Mouse (Mus musculus) layer of hippocampus, postnatal 14 days (tissue): ENCODE measurements at regions not wholly inside any gene's neighbourhood (a gene's known extent, or its start where the extent isn't known, plus 50 kb on each side); places are given as distances from the start of the nearest gene placed in this dataset.
A peak's percentile ranks its signal among the peaks of the same experiment; 100 is the strongest.

Experiments
- DNase-seq, 2 experiments: peaks; one replicate each; pipeline ENCODE4 v3.0.0; 2021 to 2022; ENCODE audit warnings: low spot score in 2 of 2, mixed read lengths in 1 of 2

DNA sequence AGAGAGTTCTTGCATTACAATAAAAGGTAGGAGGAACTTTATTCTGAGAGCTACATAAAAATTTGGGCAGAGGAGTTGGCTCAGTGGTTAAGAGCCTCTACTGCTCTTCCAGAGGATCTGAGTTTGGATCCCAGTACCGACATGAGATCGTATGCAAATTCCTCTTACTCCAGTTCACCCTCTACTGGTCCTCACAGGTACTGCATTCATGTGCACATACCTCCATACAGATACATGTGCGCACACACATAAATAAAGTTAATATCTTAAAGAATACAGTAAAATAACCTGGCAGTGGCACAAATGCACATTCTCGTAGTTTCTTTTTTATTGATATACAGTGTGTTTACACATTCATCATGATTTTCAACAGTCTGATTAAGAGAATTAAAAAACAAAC is 232.4 kb downstream of the Vps13c start:
- no peak for DNase-seq

DNA sequence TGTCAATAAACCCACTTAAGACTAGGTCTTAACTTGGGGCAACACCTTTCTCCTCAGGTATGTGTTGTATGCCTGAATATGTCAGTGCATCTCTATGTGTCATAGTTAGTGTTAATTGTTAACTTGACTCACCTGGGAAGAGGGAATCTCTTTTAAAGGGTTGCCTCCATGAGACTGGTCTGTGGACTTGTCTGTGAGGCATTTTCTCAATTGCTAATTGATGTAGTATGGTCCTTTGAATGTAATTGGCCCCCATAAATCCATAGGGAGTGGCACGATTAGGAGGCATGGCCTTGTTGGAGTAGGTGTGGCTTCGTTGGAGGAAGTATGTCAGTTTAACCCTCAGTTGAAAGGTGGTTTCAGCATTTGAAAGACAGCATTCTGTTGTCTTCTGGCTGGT is 237.1 kb downstream of the Vps13c start:
- no peak for DNase-seq

DNA sequence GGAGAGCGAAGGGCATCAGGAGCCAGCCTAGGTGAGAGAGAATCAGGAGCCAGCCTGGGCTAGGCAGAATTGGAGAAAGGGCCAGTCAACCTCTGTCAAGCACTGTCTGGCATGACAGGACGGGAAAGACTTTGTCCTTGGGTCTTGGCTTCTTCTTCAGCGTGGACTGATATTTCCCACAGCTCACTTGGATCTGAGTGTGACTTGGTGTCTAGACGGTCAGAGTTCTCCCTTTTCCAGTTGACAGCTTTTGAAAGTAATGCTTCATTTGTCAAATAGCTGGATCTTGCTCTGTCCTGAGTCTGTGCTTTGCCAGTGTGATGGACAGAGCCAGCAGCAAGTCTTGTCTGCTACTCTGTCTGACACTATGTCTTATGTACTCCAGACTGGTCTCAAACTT is 243.1 kb downstream of the Vps13c start:
- no peak for DNase-seq

DNA sequence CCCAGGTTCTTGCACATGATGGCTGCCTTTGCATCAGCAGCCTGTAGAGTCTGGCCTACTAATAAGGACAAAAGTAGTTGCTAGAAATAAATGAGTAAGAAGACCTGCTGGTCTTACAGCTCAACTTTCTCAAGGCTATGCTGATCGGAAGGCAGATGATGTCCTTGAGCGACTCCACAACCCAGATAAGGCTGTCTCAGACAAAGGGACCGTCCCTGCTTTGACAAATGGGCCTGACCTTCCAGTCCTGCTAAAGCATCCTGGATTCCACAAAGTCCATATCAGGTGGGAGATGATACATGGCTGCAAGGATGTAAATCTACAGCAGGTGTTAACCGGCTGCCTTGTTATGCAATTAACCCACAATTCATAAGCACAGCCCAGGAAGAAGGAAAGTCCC is 244.8 kb downstream of the Vps13c start:
- no peak for DNase-seq

DNA sequence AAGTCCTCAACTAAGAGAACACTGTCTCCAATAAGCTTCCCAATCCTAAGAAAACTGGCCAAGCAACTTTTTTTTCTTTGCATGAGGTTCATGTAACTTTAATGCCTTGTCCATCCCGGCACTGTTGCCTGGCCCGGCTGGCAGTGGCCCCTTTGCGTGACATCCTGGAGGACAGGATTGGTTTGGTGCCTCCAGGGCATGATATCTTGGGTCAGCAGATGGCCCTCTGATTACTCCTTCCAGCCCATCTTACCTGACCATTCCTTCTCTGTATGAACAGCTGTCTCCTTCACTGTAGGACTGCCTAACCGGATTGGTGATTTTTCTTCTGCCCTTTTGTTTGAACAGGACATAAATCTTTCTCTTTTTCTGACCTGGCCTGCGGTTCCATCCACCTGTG is 254.4 kb downstream of the Vps13c start:
- no peak for DNase-seq

DNA sequence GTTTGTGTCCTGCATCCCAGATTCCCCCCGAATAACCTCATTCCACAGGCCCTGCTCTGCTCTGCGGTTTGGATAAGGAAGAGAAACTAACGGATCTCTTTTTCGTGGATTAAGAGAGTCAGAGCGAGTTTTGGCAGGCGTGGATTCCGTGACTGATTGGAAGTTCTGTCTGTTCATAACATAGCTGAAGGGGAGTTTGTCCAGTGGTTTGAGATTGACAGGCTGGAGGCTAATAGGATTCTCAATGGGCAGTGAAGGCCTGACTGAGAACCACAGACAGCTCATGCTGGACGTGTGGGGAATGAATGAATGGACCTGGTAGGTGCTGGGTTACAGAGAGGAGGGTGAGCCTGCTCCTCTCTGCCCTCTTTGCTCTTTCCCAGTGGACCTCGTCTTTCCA is 269.6 kb downstream of the Vps13c start:
- no peak for DNase-seq

DNA sequence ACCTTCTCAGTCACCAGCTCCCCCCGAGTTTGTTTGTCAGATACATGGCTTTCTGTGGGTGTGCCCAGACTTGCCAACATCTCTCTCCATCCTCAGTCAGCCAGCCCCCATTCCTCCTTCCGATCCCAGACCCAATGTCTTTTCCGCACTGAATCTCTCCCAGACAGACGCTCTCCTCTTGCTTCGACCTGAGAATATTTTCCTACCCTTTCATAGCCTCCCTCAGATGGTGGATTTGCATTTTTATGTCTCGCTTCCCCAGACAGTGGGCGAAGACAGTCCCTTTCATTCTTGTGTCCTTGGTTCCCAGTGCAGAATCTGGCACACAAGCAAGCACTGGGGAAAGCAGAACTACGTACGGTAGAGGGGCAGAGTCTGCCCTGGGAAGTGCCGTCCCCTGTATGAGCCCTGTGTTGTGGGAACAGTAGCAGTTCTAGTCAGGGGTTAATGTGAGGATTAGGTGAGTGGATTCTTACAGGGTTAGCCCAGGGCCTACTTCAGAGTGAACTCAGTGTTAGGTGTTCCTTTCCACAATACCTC is 275.0 kb downstream of the Vps13c start:
- DNase-seq, result no peak

DNA sequence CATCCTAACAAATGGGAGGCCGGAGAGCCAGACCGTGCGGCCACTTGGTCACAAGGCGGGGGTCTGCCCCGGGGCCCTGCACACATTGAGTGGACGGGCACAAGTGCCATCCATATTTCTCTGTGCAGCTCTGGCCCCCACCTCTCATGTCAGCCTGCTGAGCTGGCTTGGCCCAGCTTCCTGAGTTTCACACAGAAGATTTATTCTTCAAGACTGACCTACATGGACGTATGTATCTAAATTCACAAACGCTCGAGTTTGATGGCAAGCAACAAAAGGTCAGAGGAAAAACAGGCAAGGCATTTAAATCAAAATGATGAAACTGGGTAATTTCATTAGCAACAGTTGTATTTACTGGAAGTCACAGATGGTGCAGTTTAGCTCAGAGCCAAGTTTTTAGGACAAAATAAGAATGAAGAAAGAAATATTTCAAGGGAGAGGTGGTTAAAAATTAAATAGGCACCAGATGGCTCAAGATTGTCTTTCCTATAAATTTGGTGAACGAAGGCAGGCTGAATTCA is 276.1 kb downstream of the Vps13c start:
- DNase-seq, result peak in 1 of 2 experiments; percentile 50

DNA sequence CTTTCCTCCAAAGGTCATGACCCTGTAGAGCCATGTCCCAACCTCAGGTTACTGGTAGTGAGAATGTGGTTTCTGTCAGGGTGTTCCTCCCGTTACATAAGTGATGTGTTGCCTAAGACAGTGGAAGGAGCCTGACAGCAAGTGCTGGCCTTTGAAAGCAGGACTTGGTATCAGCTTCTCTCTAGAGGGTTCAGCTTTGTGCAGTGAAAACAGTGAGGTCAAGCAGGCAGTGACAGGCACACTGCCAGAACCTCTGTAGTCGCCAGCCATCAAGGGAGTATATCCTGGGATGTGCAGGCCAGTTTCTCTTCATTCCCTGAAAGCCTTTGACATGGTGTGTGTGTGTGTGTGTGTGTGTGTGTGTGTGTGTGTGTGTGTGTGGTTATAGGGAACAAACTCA is 278.1 kb downstream of the Vps13c start:
- no peak for DNase-seq

DNA sequence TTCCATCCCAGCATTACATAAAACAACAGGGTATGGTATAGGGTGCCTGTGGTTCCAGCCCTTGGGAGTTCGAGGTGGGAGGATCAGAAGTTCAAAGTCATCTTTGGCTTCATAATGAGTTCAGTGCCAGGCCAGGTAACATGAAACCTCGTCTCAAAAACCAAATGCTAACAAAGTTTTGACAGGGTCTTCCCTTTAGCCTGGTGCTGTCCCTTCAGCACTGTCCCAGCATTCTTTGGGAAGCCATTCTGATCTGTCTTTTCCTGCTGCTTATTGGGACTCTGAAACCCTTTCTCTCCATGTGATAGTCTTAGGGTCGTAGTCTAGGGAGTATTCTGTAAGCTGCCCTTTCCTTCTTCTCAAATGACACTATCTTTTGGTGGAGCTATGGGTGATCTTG is 282.1 kb downstream of the Vps13c start:
- no peak for DNase-seq

DNA sequence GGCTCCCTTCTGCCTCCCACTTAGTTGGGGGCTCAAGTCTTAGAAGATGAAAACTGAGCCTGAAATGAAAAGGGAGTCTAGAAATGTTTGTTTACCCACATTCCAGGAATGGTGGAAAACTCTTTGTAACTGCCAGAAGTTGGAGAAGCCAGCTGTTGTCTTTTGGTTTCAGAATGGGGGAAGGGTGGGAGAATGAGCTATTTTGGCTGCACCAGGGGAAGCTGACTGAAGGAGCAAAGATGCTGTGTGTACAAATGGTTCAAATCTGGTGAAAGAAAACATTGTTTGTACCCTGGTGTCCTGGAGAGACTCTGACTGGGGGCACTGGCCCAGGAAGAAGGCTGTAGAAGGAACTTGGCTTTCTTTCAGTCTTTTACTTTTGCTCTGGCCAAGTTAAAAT is 291.1 kb downstream of the Vps13c start:
- DNase-seq, result peak; percentile 7 to 78

DNA sequence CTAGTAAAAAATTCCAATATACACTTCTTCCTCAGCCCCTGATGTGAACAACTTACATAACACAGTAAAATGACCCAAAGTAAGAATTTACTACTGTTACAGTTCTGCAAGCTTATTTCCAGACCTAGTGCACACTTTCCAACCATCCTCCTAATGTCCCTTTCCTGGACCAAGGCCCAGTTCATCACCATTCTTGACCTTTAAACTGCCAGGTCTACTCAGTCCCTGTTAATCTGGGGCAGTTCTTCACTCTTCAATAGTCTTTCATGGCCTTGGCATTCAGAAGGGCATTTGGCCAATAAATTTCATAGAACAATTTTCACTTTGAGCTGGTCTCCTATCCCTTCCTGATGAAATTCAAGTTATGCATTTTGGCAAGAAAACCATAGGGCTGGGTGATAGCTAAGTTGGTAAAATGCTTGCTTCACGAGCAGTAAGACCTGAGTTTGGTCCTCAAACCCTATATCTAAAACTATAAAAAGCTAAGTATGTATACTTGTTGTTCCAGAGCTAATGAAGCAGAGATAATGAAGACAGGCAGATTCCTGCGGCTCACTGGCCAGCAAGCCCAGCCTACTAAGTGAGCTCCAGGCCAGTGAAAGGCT is 295.4 kb downstream of the Vps13c start:
- DNase-seq, result no peak

DNA sequence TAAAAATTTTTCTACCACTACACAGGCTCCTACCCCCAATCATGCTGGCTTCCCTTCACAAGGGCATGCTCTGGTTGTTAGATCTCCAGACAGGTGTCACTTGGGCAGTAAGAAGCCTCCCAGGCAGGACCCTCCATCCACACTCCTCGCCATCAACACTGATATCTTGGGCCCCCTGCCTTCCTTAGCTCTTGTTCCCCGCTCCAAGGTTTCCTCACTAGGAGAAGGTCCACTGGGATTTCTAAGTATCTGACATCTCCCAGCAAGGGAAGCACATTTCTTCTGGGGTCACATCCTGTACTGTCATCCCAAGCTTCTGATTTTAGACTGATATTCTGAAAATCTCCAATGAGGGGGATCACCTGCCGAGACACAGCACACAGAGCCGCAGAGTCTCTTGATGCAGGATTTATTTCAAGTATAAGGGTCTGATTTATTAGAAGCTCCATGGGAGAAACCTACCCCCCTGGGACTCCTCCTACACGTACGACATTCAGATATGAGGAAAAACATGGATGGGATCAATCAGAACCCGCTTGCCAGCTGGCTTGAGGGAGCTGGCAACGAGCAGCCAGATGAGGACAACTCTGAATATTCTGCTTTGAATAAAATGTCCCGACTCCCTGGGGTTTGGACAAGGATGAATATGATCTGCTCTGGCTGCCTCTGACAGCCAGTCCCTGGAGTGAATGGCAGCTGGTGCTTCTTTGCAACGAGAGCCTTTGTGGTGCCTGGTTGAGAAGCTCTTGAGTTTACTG is 322.8 kb downstream of the Vps13c start:
- peak; percentile 11 to 42 for DNase-seq

DNA sequence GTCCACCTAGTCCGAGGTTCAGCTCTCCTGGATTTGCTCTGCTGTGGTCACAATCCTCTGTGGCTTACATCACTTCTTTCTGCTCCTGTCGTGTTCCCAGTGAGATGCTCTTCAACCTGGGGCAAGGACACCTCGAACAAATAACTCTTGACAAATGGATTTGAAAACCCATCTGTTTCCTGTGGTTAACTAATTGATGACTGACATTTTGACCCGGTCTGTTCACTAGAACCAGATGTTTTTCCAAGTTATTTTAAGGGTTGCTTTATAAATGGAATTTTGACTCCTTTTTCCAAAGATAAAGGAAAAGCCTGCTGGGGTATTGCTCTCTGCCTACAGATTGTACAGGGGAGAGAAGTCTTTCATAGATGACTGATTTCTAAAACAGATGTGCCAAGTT is 326.4 kb downstream of the Vps13c start:
- DNase-seq, result no peak

DNA sequence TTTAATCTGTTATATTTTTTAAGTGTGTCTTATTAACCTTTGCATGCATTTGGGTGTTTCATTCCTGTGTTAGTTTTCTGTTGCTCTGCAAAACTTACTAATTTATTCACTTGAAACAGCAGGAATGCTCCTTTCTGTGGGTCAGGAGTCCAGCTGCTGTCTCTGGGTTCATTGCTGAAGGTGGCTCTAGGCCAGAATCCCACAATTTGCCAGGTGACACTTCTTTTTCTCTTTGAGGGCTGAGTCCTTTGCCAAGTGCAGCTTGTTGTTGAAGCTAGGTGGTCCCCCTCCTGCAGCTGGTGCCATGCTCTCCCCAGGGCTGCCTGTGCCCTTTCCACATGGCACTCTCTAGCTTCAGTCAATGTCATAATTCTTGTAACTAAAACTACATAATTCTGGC is 348.7 kb downstream of the Vps13c start:
- no peak for DNase-seq

DNA sequence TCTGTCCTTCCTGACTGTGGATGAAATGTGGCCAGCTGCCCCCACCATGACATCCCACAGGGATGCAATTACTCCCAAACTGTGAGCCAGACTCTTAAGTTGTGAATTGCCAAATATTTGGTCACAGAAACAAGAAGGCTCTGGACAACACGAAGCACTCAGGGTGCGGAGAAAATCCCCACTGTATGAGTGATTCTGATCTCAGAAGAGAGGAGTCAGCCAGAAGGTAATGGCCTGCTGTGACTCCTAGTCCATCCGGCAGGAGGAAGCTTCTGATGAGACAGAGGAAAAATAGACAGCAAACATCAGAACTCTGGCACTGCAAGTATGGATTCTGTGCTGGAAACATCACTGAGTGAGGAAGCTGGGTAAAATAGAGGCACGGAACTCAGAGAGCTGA is 359.6 kb downstream of the Vps13c start:
- DNase-seq, result no peak

DNA sequence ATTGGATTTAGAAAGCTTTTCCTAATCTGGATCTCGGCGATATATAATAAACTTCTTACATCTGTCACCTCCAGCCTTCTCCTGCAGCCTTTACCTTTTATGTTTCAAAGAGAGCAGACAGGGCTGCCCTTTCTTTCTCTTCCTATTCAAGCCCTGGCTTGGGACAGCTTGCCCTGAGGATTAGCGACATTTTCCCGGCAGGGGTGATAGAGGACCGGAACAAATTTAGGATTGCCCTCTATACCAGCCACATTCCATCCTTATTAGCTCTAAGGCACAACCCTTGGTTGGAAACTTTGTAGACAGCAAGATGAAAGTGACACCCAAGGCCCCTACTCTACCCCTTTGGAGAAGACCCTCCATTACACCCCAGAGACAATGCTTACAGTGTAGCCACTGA is 360.8 kb downstream of the Vps13c start:
- DNase-seq, result no peak

DNA sequence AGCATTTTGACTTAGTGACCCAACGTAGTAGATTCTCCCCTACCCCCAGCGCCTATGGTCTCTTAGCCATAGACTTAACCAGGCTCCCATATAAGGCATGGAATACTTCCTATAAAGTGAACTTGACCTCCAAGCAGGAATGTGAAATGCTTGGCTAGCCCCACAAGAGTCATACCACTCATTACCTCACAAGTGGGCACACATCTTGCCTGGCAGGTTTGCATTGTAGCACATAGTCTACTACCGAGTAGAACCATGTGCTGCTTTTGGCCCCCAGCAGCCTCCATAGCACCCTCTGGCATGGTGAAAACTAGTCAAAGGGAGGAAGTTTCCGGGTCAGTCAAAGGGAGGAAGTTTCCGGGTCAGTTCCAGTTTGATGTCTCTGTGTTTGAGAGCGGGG is 385.5 kb downstream of the Vps13c start:
- no peak for DNase-seq

DNA sequence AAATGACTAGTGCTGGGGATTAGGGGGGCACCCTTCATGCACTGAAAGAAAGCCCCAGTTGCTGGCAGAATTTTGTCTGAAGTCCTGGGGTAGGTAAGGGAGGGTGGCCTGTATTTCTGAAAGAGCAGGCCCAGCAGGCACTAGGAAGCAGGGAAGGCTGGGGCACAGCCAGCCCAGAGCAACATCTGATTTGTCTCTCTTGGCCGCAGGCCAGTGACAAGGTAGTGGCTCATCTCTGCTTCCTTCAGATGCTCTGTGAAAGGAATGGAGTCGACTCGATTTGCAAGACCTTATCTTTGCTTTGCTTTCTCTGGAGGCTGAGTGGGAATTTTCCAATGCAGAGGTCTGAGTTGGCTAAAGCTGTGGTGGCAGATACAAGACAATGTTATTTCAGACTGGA is 390.9 kb downstream of the Vps13c start:
- DNase-seq, result no peak

DNA sequence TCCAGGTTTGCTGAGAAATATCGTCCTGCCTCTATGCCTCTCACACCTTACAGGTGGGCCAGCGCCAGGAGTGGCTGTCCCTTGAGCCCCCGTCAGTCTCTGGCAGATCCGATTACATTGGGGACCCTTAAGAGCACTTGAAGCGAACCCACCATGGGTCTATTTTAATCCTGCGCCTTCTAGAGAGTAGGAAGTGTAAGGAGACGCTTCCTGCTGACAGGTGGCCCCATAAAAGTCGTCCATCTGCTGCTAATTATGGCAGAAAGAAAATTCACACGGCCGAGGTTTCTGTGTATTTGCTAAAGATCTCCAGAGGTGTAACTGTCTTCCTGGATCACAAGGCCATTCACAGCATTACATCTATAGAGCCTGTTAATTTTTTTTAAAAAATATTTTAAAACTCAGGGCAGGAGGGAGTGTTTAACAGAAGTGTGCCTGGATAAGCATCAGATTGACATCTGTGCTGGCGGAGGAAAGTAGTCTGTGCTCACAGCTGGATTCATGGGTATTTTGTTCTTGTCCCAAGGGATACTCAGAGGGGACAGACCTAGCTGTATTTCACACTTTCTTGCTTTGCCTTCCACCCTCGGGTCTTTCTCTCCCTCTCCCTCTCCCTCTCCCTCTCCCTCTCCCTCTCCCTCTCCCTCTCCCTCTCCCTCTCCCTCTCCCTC is 394.9 kb downstream of the Vps13c start:
- no peak for DNase-seq

DNA sequence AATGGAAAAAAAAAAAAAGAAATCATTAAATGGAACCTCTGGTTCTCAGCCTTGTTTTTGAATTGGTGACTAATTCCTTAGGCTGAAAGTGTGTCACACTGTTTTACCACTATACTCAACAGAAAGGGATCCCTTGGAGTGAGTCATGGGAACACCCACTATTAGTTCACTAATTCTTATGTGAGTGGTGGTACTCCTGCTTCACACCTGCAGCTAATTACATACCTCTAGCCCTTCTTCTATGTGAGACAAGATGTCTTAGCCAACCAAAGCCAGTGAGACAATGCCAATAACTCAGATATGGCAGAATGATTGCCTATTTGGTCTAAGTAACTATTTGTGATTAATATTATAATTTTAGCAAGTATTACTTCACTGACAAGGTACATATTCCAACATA is 398.9 kb downstream of the Vps13c start:
- no peak for DNase-seq

DNA sequence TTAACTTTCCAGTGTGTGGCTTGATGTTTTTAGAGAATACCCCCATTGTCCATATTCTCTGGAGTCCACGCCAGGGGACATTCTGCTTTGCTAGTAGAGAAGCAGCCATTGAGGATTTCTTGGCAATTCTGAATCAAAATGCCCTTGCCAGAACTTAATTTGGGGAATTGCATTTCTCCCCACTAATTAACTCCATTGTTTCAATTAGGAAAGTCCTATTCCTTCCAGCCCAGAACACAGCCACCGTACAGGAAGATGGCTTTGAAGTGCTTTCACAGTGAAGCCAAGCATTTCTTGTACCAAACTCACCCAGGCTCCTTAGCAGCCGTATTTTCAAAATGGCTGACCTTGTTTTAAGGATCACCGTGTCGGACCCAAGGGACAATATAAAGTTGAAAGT is 399.4 kb downstream of the Vps13c start:
- DNase-seq, result peak in 1 of 2 experiments; percentile 76
